Mouse (Mus musculus): ENCODE measurements around the gene Gpc4. TPM values are rescaled to one million over a fixed set of nuclear protein-coding genes. Genes with fewer than 3 reads are reported as not detected.

The Gpc4 gene
- total RNA-seq (2021): 10 to 100 TPM; 54.1 to 54.2 TPM

DNA sequence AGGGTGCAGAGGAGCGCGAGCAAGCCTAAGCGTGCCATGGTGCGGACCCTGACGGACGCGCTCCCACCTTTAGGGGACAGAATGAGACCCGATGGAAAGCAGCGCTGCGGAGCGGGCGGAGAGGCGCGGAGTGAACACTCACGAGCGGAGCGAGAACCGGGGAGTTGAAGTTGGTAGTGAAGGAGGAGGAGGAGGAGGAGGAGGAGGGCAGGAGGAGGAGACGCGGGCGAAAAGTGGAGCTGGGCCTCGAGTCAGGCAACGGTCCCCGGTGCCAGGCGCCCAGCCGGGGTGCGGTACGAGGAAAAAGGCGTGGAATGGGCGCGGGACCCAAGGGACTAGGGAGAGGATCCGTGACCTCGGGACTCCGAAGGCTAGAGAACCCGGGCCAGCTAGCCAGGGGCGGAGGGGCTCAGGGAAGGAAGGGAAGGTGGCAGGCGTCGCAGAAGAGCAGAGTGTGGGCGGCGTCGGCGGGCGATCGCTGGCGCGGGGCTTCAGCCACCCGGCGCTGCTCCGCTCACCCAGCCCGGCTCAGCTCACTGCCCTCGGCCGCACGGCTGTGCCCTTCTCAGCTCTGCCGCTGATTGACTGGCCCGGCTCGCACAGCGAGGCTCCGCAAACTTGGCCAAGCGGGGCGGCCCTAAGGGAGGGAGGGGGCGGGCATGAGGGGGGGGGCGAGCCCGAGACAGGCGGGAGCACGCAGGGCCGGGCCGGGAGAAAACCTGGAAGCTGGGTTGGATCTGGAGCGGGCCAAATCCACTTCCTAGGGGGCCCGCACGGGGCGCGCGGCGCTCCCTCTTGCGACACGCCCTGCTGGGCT is at the start of gene Gpc4:
Gene Gpc4 (minus strand): TSS at position 515 of the 817 bp plus-strand sequence.
- peak; percentile 44 to 52 for DNase-seq

DNA sequence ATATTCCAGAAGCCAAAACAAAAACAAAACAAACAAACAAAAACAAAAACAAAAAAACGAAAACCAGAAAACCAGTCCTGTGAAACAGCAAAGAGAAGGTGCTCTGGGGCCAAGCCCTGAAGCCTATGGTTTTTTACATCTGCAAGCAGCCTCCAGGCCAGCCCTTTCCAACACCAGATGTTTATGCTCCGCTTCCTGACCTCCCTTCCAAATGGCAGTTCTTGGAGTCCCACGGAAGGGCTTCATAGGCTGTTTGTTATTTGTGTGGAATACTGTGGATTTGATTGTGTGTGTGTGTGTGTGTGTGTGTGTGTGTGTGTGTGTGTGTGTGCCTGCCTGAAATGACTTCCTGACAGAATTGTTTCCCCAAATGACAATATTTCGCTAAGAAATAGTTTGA is 47.8 kb upstream of the Gpc4 start:
- no peak for DNase-seq

DNA sequence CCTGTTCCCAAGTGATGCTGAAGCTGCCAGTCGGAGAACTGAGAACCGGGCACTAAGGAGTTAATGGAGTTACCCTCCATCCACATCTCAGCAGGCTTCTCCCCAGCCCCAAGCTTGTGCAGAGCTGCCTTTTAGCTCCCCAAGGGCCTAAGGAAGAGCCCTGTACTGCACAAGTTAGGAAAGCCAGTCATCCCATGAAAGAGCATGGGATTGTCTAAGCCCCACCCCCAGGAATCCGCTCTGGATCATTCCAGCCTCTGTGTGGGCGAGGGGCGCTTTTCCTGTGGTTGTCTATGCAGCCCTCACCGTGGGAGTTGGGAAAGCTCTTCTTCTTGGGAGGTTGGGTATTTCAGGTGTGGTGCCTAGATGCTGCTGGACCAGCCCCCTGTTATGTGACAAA is 34.8 kb upstream of the Gpc4 start:
- DNase-seq: no peak

DNA sequence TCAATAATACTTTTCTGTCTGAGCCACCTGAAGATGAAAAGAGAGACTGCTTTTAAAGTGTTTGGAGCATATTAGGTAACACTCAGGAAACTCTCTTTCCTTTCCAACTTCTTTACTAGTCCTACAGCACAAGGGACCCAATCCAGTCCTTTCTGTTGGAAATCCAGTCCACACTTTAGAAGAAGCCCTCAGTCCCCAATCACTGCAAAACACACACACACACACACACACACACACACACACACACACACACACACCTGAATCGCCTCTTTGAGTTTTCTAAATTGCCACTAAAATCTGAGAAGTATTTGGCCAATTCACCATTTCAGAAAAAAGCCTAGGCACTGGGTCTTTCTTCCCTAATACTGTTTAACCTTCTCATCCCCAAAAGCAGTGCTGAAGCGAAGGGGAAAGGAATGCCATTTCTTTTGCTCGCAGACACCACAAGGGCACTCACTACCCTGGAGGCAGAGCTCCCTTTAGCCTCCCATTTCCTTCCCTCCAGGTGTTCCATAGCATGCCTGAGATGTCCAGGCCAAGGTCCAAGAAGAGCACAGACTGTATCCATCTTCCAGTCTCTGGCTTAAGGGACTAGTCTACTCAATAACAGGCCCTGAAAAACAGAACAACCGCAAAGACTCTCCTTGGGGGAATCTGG is 28.4 kb upstream of the Gpc4 start:
- no peak for DNase-seq

DNA sequence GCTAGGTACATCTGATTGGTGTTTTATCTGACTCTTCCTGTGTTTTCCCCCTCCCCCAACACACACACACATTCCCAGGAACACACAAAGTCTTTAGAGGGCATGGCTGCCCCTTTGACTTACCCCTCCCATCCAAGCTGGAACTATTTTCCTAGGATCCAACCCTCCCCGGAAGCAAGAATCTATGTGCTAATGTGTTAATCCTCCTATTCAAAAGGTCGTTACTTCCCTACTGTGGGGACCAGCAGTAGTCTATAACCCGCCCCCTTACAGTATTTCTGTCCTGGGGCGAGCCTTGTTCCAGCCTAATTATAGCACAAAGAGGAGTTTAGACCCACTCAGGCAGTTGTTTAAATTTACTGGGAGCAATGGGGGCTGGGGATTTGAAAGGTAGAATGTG is 24.0 kb upstream of the Gpc4 start:
- DNase-seq: no peak

DNA sequence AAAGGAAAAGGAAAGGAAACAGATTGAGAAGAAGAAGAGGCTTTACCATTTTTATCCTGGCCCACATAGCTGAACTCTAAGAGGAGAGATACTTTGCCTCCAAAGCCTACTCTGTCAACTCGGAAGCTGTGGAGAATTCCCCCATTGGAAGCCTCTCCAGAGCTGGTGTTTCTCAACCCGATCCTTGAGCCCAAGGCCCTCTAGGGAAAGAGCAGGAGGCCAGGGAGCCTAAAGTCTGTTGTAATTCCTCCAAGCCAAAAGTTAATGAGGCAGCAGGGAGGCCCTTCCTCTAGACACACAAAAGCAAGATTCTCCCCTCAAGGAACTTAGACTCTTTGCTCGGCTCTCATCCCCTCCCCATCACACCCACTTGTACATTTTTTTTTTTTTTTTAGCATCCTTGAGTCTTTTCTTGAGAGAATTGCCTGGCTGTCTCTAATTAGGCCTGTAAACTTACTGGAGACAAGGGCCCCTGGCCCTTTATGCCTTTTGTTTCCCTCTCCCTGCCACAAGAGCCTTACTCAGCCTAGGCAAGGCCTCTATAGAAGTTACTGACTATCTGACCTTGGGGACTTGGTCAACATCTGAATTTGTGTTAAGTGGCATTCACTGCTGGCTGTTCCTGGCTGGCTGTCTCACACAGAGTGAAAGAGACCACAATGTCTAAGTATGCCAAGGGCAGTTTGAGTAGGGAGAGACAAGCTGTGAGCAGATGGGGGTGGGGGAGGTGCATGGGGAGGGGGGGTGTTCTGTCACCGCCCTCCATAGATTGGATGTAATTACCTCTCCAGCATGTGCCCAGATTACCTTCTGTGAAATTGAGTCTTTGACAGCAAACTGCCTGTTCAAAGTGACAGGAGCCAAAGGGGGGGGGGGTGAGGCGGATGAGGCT is 18.7 kb upstream of the Gpc4 start:
- DNase-seq: no peak

DNA sequence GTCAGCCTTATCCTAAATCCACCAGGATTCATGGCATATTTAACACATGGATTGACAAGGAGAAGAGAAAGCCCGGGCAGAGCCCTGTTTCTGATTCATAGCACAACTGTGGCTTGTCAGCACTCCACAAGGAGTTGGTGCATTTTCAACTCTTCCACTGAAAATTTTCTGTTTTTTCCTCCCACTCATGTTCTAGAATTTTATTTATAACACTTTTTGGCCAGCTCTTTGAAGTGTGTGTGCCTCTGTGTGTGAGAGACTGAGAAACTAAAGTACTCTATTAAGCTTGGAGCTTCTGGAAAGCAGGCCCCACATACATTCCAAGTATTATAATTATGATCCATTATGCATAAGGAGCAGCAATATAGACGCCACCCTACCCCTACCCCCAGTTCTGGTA is 16.3 kb upstream of the Gpc4 start:
- DNase-seq: no peak

DNA sequence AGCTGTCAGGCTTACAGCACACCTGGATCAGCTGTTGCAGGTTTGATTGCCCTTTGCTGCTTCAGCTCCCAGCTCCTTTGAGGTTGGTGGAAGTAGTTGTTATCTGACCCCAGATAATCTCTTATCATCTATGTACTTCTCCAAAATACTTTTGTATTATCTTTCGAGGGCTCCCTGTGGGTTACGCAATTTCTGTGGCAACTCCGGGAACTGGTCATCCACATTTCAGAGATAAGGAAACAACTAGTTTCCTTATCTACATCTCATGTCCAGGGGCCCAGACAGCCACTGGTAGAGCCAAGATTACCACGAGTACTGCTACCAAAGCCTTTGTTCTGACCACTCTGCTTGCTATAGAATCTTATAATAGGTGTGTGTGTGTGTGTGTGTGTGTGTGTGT is 12.0 kb upstream of the Gpc4 start:
- DNase-seq: no peak

DNA sequence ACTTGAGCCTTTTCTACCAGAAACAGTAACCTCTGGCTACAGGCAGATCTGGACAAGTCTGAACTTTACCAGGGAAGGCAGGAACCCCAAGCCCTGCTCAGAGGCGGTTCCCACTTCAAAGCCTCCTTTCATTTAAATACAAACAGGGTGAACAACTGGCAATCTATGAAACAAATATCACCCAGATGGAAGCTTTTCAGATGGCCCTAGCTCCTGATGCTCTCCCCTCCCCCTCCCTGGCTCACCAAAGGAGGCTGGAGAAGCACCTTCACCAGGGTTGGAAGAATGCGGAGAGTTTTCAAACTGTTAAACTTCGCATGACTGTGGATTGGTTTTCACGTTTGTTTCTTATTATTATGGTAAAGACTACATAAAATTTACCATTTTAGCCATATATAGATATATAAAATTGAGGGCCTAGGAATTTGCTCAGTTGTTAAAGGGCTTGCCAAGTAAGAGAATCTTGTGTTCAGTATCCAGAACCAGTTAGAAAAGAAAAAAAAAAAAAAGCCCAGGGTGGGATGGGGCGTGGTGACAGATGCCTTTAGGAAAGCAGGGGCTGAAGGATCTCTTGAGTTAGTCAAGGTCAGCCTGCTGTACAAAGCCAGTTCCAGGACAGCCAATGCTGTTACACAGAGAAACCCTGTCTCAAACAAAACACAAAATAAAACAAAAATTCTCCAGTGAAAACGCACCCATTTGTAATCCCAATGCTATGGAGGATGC is 2.6 kb upstream of the Gpc4 start:
- DNase-seq: no peak

DNA sequence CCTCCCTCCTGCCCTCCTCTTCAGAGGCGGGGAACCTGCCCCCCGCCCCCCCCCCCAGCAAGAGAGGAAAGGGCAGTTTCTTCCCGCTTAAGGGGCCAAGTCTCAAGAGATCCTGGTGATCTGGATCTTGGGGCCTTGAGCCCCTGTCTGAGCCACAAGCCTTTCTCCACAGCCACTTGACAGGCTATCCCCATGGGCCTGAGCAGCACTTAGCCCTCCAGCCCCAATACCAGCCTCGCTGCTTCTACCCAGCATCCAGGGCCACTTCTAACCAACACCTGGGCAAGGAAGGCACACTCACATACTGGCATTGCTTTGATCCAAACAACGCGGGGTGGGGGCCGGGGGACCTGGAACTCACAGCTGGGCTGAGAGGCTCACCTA is 495 bp upstream of the Gpc4 start:
- no peak for DNase-seq

DNA sequence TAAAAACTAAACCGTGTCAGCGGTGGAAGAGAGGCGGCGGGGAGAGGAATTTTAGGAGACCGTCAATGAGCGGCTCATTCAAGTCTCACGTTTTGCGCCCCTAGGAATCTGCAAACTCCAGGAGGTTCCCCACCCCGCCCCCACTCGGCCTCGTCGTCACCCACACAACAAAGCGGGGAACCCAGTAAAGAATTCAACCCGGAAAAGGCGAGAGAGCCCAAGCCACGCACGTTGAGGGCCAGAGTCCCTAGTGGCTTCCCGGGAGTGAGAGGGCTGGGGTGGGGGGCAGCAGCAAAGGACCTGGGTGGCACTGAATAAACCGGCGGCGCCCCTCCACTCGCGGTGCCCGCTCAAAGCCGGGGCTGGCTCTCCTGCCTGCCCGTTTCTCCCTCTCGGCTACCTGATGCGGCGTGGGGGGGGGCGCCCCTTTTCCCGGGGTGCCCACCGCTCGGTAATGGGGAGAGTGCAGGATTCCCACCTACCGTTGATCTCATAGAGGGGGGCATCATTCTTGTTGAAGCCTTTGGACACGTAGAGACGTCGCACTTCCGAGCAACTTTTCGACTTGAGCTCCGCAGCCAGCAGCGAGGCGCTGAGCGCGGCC is 816 bp downstream of the Gpc4 start:
- DNase-seq: no peak

DNA sequence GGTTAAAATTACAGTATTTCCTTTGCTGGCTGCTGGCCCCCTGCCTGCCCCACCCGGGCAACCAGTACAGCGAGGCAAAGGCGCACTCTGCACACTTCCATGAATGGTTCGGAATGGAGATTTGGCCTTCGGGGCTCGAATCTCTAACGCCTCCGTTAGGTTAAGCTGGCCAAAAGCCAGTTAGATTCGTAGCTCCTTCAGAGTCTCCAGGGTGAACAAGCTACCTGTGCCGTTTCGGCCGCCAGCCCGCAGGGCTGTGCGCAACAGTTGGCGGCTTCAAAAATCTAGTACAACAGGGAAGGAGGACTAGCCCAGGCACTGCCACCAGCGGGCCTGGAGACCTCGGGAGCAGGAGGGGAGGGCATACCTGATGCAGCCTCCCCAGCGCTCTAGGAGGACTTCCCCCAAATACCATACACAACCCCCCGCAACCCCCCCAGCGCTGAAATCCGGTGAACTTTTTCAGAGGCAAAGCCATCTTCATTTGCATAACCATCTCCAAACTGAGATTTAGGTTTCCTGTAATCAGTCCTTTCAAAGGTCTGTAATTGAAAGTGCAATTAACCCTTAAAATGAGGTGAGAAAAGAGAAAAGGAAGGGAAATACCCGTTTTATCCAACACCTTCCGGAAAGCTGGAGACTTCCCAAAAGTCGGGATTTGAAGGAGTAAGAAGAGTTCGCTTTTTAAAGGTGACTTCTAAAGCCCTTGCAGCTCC is 1.5 kb downstream of the Gpc4 start:
- DNase-seq: no peak

DNA sequence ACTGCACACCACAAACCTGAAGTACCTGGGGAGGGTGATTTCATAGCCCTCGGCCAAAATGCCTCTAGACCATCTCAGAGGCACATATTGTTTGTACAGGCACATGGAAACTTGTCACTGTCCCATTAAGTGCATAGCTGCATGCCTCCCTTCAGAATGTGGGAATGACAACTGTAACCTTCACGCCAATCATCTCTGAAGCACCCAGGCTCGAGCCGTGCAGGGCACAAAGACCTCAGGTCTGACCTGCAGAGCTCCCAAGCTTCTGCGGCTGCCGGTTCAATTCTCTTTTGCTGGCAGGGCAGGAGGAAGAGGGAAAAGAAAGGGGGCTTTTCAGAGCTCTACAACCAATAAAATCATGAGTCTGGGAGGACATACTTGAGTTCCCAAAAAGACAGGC is 2.3 kb downstream of the Gpc4 start:
- DNase-seq: no peak

DNA sequence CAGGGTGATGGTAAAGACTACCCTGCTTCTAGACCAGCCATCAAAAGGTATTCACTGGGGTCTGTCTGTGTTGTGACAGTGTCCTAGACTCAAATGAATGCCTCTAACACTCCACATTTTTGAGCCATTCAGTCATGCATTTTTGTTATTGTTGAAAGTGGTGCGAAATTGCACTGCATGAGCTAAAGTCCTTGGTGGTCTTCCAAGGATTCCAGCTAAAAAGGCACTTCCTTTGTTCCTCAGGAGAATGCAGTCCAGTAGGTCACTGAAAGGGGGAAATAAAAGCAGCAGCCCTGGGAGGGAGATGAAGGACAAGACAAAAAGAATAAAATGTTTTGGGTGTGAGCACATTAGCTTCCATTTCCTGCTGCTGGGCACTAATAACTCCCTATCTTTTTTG is 2.8 kb downstream of the Gpc4 start:
- no peak for DNase-seq

DNA sequence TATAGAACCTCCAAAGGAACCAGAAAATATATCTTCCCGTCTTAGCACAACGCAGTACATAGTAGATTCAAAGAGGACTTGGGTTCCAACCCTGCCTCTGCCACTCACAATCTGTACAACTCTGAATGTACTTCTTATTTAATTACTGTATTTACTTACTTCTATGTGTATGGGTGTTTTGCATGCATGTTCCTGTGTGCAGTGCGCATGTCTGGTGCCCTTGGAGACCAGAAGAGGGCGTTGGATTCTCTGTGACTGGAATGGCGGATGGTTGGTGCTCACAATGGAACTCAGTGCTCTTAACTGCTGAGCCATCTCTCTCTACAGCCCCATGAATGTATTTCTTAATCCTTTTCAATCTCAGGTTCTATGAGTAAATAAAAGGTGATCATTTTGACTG is 5.4 kb downstream of the Gpc4 start:
- no peak for DNase-seq

DNA sequence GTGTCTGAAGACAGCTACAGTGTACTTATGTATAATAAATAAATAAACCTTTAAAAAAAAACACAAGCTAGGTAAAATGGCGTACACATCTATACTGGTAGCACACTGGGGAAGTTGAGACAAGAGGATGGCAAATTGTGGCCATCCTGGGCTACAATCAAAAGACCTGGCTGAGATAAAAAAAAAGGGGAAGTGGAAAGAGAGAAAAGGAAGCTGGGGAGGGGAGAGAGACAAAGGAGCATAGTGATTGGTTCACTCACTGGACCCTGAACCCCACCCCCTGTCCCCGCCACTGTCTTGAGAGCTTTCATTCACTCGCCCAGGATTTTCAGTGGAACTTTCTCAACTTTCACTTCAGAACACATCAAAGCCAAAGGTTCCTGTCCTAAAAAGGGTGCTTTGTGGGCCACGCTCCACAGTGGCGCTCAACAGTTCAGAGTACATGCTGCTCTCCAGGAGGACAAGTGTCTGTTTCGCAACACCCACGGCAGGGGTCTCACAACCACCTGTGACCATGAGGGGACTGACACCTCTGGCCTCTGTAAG is 9.6 kb downstream of the Gpc4 start:
- no peak for DNase-seq

DNA sequence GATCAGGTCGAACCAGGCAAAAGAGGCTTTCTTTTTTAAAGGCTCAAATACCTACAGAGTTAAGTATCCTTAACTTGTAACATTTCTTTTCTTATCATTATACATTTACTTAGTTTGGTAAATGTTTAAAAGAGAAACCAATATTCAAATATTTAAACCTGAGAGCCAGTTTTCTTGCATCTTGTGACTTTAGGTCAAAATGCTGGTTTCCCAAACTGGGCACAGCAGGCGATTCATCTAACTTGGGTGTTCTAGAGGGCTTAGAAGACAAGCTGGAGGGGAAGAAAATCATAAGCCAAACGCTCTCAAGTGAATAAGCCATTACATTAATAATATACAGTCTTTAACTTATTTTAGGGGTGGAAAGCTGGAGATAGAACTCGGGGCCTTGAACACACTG is 10.2 kb downstream of the Gpc4 start:
- no peak for DNase-seq

DNA sequence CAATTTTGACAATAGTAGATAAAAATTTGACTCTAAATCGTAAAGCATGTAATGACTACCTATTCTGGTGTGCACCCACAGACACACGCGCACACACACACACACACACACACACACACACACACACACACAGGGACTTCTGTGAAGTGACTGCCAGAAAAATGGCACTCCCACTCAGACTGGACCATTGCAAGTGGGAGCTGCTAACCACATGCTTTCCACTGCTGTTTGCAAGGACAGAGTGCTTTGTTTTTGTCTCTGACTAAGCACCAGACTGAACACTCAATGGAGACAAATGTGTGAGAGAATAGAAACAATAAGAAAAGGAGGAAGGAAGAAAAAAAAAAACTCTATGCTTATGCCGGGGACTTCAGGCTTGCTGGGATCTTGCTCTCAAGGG is 11.6 kb downstream of the Gpc4 start:
- DNase-seq: no peak

DNA sequence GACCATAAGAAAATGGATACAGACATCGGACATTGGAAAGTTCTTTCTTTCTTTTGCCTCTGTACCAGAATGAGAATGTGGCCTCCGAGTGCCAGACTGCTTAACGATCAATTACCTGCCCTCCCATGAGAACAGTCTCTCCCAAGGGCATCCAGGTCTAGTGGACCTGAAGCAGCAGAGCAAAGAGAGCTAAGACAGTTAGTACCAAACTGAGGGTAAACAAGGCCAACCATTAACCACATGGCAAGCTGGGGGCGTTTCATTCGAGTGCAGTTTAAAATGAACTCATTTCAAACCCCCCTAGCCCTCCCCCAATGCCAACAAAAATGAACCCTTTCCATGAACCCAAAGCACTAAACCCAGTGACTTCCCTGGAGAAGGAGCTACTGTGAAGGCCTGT is 12.1 kb downstream of the Gpc4 start:
- no peak for DNase-seq

DNA sequence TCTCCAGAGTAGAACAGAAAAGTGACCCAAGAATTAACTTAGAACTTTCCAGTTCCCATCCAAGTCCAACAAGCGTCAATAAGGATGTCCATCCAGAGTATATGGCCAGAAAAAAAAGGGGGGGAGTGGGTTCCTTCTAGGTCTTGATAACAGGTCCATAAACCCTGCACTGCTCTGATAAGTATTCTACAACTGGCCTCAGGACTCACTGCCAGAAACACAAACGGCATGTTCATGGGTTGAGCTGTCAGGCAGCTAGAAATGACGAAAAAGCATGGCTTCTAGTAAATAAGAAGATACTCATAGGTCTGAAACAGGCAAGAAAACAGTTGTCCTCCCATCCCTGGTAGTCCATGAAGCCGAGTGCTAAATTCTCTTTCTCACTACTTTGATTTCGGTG is 13.5 kb downstream of the Gpc4 start:
- DNase-seq: no peak

DNA sequence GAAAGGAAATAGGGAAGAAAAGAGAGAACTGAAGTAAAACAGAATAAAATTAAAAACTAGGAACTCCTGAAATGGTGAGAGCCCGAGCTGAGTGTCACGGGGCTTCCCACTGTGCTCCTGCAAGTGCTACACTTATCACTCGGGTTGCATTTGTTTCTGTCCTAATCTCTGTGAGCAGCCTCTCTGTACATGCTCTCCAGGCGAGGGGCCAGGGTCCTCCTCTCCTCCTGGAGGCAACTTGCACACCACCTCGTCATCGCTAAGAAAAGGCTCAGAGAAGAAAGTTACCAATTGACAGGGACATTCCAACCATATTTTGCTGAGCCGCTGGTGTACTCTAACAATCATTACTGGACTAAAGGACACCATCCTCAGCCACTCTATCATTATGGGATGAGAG is 14.0 kb downstream of the Gpc4 start:
- no peak for DNase-seq

All from layer of hippocampus, postnatal 36 days (tissue).